Mouse (Mus musculus): ENCODE data around the gene Pax6. TPM values are rescaled to one million over a fixed set of nuclear protein-coding genes. Genes with fewer than 3 reads are reported as not detected.

Pax6 gene
- polyA plus RNA-seq (2012; rRNA removed) = 0.08 TPM in 1 of 2 replicates, not detected in the other

DNA sequence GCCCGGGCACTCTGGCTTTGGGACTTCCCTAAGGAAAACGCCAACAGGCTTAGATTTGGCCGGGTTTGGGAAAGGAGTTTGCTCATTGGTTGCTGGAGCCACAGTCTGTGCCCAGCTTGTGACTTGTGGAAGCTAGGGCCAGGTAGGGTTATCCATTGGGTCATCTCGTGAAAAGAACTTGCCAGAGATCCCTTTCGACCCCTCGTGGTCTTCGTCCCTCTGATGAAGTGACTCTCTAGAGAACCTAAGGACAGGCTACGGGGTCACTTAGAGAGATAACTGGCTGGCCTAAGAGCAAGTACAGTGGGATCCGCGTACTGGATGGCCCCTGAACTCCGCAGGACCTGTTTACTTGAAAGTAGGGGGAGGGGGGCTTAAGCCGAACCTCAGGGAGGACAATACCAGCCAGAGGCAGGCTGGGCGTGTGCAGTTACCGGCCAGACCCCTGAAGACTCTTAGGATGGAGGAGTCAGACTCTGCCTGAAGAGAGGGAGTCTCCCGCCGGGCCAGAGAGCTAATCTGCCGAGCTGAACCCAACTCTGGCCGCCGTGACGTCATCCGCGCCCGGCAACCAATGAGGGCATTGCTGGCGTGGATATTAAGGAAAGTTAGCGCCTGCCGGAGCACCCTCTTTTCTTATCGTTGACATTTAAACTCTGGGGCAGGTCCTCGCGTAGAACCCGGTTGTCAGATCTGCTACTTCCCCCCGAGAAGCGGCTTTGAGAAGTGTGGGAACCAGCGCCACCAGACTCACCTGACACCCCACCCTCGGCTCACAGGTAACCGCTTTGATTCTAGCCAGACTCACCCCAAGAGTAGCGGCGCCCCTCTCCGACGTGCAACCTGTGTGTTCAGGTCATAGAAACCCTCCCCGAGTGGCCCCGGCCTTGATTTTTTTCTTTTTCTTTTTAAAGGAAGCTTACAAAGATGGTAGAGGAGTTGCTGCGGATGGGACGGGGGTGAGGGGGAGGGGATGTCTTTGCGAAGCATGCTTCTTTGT lies at the start of gene Pax6:
TSS of gene Pax6 (plus strand) at position 630 of the 1,000 bp plus-strand sequence.
- H3K27ac ChIP-seq (ENCODE audit: insufficient read depth, low read length) = no peak within 1 kb of the TSS
- peaks cover 45% of the 10 kb centered on the region for H3K27me3 ChIP-seq (ENCODE audit: control insufficient read depth, insufficient read depth, low read length)
- H3K4me1 ChIP-seq (ENCODE audit: control insufficient read depth, insufficient read depth, insufficient read length) = no peaks in the 10 kb centered on the region
- H3K36me3 ChIP-seq (ENCODE audit: control insufficient read depth, insufficient read depth, low read length) = no peaks in the 10 kb centered on the region
- no peak for DNase-seq (ENCODE audit: low read depth in 1 of 2, low spot score in 2 of 2)
- no peak for TF ChIP-seq CTCF (IDR thresholded peaks at IDR 0.05; ENCODE audit: extremely low read depth, insufficient read depth, insufficient read length, insufficient replicate concordance)
- WGBS = 6% methylated on average over 44 of the region's 44 CpGs
- no peak within 1 kb of the TSS for H3K4me3 ChIP-seq (ENCODE audit: extremely low read depth, insufficient read depth, insufficient read length)

DNA sequence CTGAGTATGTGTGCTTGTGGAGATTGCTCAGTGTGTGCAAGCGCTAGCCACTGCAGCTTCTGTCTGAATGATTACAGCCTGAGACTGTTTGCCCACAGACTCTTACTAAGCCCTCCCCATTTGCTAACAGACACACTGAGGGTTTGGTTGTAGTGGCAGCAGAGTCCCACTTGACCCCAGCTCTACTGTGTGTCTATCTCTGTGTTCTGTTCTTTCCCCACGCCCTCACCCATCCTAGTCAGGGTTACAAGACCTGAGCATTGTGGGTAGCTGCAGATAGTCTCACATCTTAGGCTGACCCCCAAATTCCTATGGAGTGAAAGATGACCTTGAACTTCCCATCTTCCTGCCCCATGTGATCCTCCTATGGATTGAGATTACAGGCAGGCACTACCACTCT lies 19.8 kb upstream of the Pax6 start:
- TF ChIP-seq CTCF (IDR thresholded peaks at IDR 0.05; ENCODE audit: extremely low read depth, insufficient read depth, insufficient read length, insufficient replicate concordance) (no peak), POLR2A (IDR thresholded peaks at IDR 0.05; ENCODE audit: low read depth, low read length) (no peak)
- no peak overlapping the region for H3K4me3 ChIP-seq (ENCODE audit: extremely low read depth, insufficient read depth, insufficient read length)
- WGBS = 78% methylated on average over 2 of the region's 2 CpGs
- no peaks in the 10 kb centered on the region for H3K4me1 ChIP-seq (ENCODE audit: control insufficient read depth, insufficient read depth, insufficient read length)
- no peak overlapping the region for H3K27ac ChIP-seq (ENCODE audit: insufficient read depth, low read length)
- no peaks in the 10 kb centered on the region for H3K36me3 ChIP-seq (ENCODE audit: control insufficient read depth, insufficient read depth, low read length)
- no peak for DNase-seq (ENCODE audit: low read depth in 1 of 2, low spot score in 2 of 2)
- no peaks in the 10 kb centered on the region for H3K27me3 ChIP-seq (ENCODE audit: control insufficient read depth, insufficient read depth, low read length)

DNA sequence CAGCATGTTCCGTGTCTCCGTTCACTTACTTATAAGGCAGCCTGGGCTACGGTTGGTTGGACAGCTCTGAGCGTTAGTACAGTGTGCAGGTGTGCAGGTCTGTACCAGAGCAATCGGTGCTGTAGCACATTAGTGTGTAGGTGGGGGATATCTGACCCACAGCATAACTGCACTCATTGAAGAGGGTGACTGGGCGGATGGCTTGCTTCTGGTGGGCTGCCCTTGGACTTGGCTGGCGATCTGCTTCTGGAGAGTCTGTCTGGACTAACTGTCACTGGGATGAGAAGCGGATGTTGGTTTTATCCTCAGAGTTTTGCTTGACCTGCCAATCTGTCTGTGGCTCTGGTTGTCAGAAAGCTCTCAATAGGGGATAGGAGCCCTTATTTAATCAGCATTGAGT lies 12.2 kb upstream of the Pax6 start:
- peaks cover 10% of the 10 kb centered on the region; the same call in 1 of the 2 replicates for H3K27me3 ChIP-seq (ENCODE audit: control insufficient read depth, insufficient read depth, low read length)
- 83% methylated on average over 8 of the region's 8 CpGs for WGBS

DNA sequence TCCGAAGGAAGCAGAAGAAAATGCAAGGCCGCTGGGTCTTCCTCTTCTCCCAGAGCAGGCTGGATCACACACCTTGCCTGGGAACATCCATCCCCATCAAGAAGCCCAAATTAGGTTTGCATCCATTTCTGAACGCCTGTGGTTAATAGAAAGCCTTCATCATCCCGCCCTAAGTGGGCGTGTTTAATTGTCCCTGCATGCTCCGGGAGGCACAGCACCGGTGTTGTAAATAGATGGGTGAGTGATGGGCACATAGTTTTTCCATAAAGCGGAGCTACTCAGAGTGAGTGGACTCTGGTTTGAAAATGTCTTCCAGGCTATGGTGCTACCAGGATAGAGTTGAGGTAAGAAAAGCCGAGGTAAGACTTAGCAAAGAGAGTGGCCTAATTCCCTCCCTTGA lies 9.3 kb upstream of the Pax6 start:
- TF ChIP-seq POLR2A (IDR thresholded peaks at IDR 0.05; ENCODE audit: low read depth, low read length) = no peak
- no peak for TF ChIP-seq CTCF (IDR thresholded peaks at IDR 0.05; ENCODE audit: extremely low read depth, insufficient read depth, insufficient read length, insufficient replicate concordance)
- no peaks in the 10 kb centered on the region for H3K36me3 ChIP-seq (ENCODE audit: control insufficient read depth, insufficient read depth, low read length)
- 17% methylated on average over 9 of the region's 9 CpGs for WGBS
- no peaks in the 10 kb centered on the region for H3K4me1 ChIP-seq (ENCODE audit: control insufficient read depth, insufficient read depth, insufficient read length)
- no peak for DNase-seq (ENCODE audit: low read depth in 1 of 2, low spot score in 2 of 2)
- H3K4me3 ChIP-seq (ENCODE audit: extremely low read depth, insufficient read depth, insufficient read length) = no peak overlapping the region
- H3K27ac ChIP-seq (ENCODE audit: insufficient read depth, low read length) = no peak overlapping the region
- peaks cover 12% of the 10 kb centered on the region; the same call in 1 of the 2 replicates for H3K27me3 ChIP-seq (ENCODE audit: control insufficient read depth, insufficient read depth, low read length)

More for the DNA sequence above, 12.2 kb upstream of the Pax6 start:
- no peaks in the 10 kb centered on the region for H3K4me1 ChIP-seq (ENCODE audit: control insufficient read depth, insufficient read depth, insufficient read length)
- H3K27ac ChIP-seq (ENCODE audit: insufficient read depth, low read length) = no peak overlapping the region
- no peaks in the 10 kb centered on the region for H3K36me3 ChIP-seq (ENCODE audit: control insufficient read depth, insufficient read depth, low read length)
- TF ChIP-seq CTCF (IDR thresholded peaks at IDR 0.05; ENCODE audit: extremely low read depth, insufficient read depth, insufficient read length, insufficient replicate concordance) (no peak), POLR2A (IDR thresholded peaks at IDR 0.05; ENCODE audit: low read depth, low read length) (no peak)
- no peak overlapping the region for H3K4me3 ChIP-seq (ENCODE audit: extremely low read depth, insufficient read depth, insufficient read length)
- DNase-seq (ENCODE audit: low read depth in 1 of 2, low spot score in 2 of 2) = no peak

DNA sequence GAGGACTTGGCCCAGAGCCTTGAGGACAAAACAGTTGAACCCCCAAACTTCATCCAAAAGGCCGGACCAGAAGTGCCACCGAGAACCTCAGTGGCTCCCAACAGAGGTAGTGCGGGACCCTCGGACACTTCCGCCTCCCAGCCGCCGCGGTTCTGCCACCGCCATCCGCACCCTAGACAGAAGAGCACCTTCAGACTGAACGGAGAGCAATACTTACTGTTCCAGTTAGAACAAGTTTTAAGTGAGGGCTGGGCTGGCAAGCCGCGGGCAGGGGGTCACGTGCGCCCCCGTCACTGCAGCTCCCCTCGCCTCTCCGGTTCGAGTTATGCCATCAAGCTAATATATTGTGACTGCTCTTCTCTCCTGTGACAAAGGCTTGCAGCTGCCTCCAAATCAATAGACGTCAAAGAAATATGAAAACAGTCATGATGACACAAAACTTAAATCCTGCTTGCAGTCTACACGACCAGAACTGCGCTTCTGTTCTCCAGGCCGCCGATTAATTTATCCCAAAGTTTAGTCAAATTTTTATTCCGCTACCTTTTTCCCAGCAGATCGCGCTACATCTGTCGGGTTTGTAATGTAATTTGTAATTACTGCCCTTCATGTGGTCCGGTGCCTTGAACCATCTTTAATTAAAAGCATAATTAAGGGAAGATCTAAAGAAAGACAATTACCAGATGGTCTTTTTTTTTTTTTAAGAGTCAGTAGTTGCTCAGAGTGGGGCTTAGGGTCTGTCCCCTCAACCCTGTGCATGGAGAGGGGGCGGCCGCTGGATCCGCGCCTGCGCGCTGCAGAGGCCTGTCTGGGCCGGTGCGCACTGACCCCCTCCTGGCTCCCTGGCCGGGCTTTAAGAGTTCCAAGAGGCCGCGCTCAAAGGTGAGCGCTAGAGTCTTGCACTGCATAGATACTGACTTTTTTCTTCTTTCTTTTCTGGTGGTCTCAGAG lies 8.5 kb upstream of the Pax6 start:
- TF ChIP-seq CTCF (IDR thresholded peaks at IDR 0.05; ENCODE audit: extremely low read depth, insufficient read depth, insufficient read length, insufficient replicate concordance) = no peak
- TF ChIP-seq POLR2A (IDR thresholded peaks at IDR 0.05; ENCODE audit: low read depth, low read length) = no peak
- H3K27me3 ChIP-seq (ENCODE audit: control insufficient read depth, insufficient read depth, low read length) = peaks cover 15% of the 10 kb centered on the region; the same call in 1 of the 2 replicates
- 9% methylated on average over 41 of the region's 41 CpGs for WGBS
- DNase-seq (ENCODE audit: low read depth in 1 of 2, low spot score in 2 of 2) = no peak
- H3K36me3 ChIP-seq (ENCODE audit: control insufficient read depth, insufficient read depth, low read length) = no peaks in the 10 kb centered on the region
- no peak overlapping the region for H3K4me3 ChIP-seq (ENCODE audit: extremely low read depth, insufficient read depth, insufficient read length)
- H3K27ac ChIP-seq (ENCODE audit: insufficient read depth, low read length) = no peak overlapping the region
- no peaks in the 10 kb centered on the region for H3K4me1 ChIP-seq (ENCODE audit: control insufficient read depth, insufficient read depth, insufficient read length)

DNA sequence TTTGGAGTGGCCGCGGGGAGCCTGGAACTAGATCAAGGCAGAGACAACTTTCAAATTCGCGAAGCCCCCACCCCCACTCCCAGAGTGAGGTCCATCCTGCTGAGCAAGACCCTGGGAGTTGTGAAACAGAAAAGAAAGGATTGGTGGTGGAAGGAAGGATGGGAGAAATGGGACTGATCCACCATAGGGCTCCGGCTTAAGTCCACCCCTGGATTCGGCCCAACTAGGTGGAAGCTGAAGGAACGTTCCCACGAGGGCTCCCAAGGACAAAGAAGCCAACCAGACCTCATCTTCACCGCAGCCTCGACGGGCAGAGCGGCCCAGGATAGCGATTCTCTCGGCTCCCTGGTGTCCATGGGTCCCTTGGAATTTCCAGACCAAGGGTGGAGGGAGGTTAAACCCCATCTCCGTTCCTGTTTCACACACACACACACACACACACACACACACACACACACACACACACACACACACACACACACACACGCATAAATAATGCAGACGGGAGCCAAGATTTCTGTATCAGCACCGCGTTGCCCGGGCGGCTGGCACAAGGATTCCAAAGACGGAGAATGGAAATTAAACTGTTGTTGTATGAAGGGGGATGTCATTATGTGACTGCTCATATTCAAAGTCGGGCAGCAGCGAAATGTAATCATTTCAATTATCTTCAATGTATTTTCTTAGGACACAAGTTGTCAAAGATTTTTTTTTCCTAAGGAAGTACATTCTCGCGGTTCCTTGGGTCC lies 7.7 kb upstream of the Pax6 start:
- Histone ChIP-seq H3K4me3 (ENCODE audit: extremely low read depth, insufficient read depth, insufficient read length) (no peak overlapping the region), H3K27me3 (ENCODE audit: control insufficient read depth, insufficient read depth, low read length) (peaks cover 15% of the 10 kb centered on the region; the same call in 1 of the 2 replicates), H3K4me1 (ENCODE audit: control insufficient read depth, insufficient read depth, insufficient read length) (no peaks in the 10 kb centered on the region), H3K36me3 (ENCODE audit: control insufficient read depth, insufficient read depth, low read length) (no peaks in the 10 kb centered on the region), H3K27ac (ENCODE audit: insufficient read depth, low read length) (no peak overlapping the region)
- TF ChIP-seq CTCF (IDR thresholded peaks at IDR 0.05; ENCODE audit: extremely low read depth, insufficient read depth, insufficient read length, insufficient replicate concordance) (no peak), POLR2A (IDR thresholded peaks at IDR 0.05; ENCODE audit: low read depth, low read length) (no peak)
- no peak for DNase-seq (ENCODE audit: low read depth in 1 of 2, low spot score in 2 of 2)
- WGBS = 7% methylated on average over 26 of the region's 26 CpGs

Measured in spleen, adult 2 months (tissue).